Mouse (Mus musculus) lung, postnatal 10 days (tissue): ENCODE data around the gene Prss36.
"Not testable (repeated sequence)": the region's sequence is repeated elsewhere in the genome, so short reads cannot be mapped to it uniquely, and the experiment has no call there.

ENCODE experiments used
- DNase-seq: peaks from one replicate; pipeline ENCODE4 v3.0.0; 2021

Prss36 gene

GRCm38 (mm10) chr7:127946470-127947023 is at the start of gene Prss36:
Gene Prss36 (minus strand): TSS chr7:127946725.
- DNase-seq = no peak

DNA sequence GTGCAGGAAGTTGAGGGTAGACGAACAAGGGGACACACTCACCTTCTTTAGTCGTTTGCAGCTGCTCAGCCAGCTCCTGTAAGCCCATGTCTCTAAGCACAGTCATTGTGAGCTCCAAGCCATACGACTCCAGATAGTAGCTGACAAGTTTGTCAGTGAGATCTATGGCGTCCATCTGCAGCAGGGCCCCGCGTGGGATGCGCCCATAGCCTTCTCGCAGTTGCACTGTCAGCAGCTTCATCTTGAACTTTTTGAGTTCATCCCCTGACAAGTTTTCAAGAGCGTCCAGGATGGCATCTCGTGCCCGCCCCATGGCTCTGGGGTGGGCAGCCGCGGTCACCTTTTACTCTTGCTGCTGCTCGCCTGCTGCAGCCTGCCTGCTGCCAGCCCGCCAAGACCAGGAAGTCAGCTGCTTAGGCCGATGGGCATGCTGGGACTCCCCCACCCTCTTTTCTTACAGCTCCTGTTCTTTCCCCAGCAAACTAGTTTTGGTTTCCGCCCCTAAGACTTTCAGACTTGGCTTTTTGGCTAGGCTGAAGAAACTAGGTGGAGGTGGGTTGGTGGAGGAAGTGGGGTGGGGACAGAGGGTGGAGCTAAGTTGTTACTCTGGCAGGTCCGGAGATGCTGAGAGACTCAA is 46.9 kb upstream of the Prss36 start, which contains the start of gene Pycard:
TSS of gene Pycard (minus strand) at position 527 of the 637 bp plus-strand sequence.
- peak; percentile 62 for DNase-seq

- DNase-seq = no peak
Measured at GRCm38 (mm10) chr7:127992488-127993340, 46.2 kb upstream of the Prss36 start.

DNA sequence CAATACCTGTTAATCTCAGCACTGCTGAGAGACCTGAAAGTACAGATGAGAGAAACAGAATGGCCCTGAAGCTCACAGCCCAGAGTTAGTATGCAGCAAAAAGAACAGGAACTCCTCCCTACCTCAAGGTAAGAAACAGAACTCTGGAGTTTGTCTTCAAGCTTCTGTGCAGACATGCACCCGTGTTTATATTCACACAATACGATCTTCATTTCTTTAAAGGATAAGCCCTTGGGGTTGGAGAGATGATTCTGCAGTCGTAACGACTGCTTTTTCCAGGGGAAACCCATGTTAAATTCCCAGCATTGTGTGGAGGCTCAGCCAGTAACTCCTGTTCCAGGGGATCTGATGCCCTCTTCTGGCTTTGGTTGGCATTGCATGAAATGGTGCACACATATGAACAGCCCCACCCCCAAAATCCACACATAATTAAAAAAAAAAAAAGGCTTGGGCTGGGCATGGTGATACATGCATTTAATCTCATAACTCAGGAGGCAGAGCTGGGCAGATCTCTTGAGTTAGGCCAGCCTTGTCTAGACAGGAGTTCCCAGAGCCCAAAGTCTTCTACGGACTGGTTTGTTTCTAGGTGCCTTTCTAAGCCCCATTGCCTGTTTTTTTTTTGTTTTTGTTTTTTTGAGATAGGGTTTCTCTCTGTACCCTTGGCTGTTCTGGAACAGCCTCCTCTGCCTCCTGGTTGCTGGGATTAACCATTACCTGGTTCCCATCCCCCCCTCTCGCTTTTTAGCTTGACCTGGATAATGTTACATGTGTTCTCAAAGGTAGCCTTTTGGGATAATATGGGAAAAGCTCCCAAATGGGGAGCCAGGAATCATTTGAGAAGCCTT is 45.3 kb upstream of the Prss36 start:
- peak; percentile 86 for DNase-seq

DNA sequence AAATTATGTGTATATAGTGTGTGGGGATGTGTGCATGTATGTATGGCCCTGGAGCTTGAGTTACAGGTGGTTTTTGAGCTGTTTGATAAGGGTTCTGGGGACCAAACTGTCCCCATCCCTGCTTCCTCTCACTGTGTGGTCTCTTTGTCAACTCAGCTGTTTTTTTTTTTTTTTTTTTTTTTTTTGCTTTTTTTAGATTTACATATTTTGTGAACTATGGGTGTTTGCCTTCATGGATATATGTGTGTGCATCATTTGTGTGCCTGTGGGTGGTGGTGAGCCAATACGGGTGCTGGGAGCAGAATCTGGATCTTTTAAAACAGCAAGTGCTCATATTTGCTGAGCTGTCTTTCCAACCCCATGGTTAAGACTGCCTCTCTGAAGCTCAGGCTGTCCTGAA is 42.4 kb upstream of the Prss36 start:
- no peak for DNase-seq

GRCm38 (mm10) chr7:127980606-127981005 is 34.1 kb upstream of the Prss36 start:
- no peak for DNase-seq

DNA sequence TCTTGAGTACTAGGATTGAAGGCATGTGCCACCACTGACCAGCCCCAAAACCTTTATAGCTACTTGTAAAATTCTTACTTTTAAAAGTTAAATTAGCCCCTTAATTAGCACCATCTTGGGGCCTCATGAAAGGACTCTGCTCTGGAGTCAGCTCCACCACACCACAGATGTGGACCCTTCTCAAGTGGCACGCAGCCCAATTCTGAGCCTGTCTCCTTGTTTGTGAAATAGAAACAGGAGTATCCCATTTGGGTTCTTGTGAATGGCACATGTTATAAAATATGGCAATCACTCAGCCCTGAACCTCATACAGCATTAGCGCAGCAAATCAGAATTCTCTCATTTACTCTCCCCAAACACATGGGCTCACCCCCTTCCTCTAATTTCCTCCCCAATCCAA is 32.3 kb upstream of the Prss36 start:
- no peak for DNase-seq

- no peak for DNase-seq
Measured at GRCm38 (mm10) chr7:127974413-127974930, 27.9 kb upstream of the Prss36 start.

DNA sequence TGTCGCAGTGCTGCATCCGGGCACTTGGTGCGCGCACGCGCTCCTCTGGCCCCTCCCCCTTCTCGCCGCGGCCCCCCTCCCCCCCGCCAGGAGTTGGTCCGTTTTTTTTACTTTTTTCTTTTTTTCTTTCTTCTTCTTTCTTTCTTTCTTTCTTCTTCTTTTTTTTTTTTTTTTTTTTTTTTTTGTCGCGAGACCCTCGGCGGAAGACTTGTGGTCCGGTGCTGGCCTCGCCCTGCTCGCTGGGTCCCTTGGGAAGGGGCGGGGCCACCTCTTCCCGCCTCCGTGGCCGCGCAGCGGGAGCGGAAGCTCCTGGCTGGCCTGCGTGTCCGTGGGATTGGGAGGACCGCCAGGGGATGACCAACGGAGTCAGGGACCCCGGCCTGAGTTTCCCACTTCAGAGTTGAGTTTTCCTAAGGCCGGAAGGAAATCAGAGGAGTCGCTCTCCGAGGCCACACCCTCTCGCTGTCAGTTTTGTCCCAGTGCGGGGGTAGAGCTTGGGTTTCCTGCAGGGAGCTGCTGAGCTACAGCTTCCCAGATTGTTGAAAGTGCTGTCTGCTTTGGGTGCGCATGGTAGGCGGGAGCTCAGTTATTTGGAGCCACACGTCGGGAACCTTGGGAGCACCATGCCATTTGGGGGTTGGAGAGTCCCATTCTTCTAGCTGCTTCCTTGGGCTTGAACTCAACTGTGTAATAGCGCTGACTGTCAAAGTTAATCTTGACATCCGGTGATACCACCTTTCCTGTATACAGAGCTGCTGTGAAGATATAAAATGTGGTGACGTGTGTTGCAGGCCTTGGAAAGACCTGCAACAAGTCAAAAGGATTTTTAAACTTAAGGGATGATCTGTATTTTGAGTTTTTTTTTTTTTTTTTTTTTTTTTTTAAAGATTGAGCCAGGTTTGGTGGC is 21.6 kb upstream of the Prss36 start:
- peak; percentile 87 for DNase-seq

- peak; percentile 95 for DNase-seq
Measured at GRCm38 (mm10) chr7:127967004-127967921, 20.7 kb upstream of the Prss36 start, which contains the start of gene Fus. Gene Fus (plus strand): TSS chr7:127967457.

DNA sequence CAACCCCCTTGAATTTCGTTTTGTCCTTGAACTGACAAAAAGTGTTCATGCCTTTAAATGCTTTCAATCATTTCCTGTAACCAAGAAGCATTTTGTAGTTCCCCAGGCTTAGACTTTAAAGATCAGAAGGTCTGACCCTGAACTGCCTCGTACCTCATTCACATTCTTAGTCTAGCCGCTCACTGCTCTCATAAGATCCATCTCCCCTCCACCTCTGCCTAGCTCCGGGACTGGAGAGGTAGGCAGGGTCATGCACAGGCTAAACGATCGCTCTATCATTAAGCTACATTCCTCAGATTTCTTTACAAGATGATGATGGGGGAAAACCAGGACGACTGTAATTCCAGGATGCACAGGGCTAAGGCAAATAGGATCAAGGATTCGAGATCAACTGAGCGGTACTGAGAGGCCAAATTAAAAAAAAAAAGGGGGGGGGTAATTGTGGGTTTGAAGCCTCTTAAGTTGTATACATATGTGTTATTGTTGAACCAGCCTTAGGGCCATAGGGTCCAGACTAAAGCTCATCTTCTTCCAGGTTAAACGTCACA is 19.9 kb upstream of the Prss36 start:
- DNase-seq = no peak

GRCm38 (mm10) chr7:127959364-127959763 is 12.8 kb upstream of the Prss36 start:
- no peak for DNase-seq

- no peak for DNase-seq
Measured at GRCm38 (mm10) chr7:127952864-127953581, 6.5 kb upstream of the Prss36 start.

GRCm38 (mm10) chr7:127944614-127945013 is 1.9 kb downstream of the Prss36 start:
- peak; percentile 49 for DNase-seq

GRCm38 (mm10) chr7:127942097-127942496 is 4.4 kb downstream of the Prss36 start:
- not testable (repeated sequence) for DNase-seq

DNA sequence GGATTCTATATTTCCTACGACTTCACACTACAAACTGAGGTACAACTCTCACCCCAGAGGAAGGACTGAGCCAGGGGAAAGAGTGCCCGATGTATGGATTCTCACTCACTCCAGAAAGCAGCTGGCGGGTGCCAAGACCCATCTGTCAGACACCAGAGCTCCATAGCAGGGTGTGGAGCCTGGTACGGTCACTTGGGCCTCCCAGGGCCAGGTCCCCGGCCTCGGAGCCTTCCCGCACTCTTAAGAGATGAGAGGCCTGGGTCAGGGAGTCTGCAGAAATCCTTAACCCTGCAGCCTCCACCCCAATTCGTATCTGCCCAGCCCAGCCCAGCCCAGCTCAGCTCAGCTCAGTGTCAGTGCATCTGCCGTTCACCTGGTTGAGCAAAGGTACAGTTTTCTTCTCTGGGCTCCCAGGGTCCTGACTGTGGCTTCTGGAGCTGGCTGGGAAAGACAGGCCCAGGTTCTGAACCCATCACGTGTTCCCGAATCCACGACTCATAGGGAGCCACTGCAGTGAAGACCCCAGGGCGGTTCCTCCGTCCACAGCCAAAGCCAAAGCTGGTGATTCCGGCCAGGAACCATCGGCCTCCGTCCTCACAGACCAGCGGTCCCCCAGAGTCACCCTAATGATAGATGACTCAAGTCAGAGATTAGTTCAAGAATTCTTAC is 10.2 kb downstream of the Prss36 start:
- DNase-seq = no peak

DNA sequence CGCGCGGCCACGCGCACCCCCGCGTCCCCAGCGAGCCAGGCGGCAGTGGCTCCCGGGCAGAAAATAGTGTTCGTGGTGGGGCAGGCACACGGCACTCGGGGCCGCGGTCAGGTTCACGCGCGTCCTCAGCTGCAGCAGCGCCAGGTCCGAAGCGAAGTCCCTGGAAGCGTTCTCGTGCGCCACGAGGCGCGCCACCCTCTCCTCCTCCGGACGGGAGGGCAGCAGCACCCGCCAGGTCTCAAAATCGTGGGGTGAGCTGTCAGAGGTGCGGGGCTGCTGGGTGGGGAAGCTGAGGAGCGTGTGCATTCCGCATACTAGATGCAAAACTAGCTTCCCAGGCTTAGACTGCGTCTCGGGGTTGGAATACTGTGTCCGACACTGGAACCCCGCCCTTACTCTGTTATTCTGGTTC is 10.8 kb downstream of the Prss36 start:
- no peak for DNase-seq

DNA sequence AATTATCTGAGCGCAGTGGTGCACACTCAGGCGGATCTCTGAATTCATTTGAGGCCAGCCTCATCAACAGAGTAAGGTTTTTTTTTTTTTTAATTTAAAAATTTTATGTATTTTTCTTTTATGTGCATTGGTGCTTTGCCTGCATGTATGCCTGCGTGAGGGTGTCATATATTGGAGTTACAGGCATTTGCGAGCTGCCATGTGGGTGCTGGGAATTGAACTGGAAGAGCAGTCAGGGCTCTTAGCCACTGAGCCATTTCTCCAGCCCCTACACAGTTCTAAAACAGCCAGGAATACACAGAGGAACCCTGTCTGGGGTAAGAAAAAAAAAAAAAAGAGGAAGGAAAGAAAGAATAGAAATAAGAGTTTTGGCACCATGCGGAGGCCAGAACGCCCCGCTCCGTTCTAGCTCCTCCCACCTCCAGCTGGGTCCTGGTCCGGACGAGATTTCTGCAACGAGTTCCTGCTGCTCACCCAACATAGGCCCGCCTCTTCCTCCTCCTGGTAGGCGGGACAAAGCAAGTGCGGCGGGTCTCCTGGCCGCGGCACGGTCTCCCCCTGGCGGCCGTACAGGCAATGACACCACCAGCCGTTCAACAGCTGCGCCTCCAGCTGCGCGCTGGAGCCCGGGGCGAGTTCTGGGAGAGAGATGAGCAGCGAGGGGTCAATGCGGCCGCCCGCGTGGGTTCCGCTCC is 11.3 kb downstream of the Prss36 start:
- DNase-seq = peak; percentile 98
